Comparison of ENCODE assay signal across 8 mouse cellular contexts in genomic region chr11:119549371-119549811, GRCm38 (mm10). TPM values are rescaled to one million over a fixed set of nuclear protein-coding genes. Genes with fewer than 3 reads are reported as not detected.
DNase-seq lines count a peak whose midpoint lies in the region; ATAC-seq lines count a peak whose summit lies in the region.

No protein-coding gene starts in this region.

- under 1% methylated on average over 43 of the region's 43 CpGs for WGBS in kidney, embryonic 14.5 days
- under 1% methylated on average over 43 of the region's 43 CpGs for WGBS in forebrain, embryonic 10.5 days
- WGBS in liver, embryonic 12.5 days (ENCODE audit: insufficient replicate concordance) = 1% methylated on average over 43 of the region's 43 CpGs

- H3K27ac ChIP-seq in kidney, embryonic 14.5 days (ENCODE audit: low read depth, low read length) = no peak overlapping the region
- H3K27ac ChIP-seq in forebrain, embryonic 10.5 days = peak overlapping the region; percentile 25; the same call in 1 of the 2 replicates
- no peak overlapping the region for H3K27ac ChIP-seq in liver, embryonic 12.5 days

- peaks cover 69% of the 10 kb centered on the region for H3K27me3 ChIP-seq in kidney, embryonic 14.5 days (ENCODE audit: control insufficient read depth, insufficient read depth, low read length)
- peaks cover 100% of the 10 kb centered on the region for H3K27me3 ChIP-seq in forebrain, embryonic 10.5 days (ENCODE audit: poor library complexity, severe bottlenecking)
- H3K27me3 ChIP-seq in liver, embryonic 12.5 days (replicated peaks) = peaks cover 100% of the 10 kb centered on the region

- no peak for ATAC-seq in kidney, embryonic 14.5 days (ENCODE audit: low FRiP score, low TSS enrichment)
- no peak for ATAC-seq in liver, embryonic 12.5 days

- H3K4me2 ChIP-seq in kidney, embryonic 14.5 days (replicated peaks; ENCODE audit: low read depth, low read length) = peak overlapping the region; percentile 99
- peak overlapping the region; percentile 55 for H3K4me2 ChIP-seq in liver, embryonic 12.5 days

- H3K4me1 ChIP-seq in kidney, embryonic 14.5 days (ENCODE audit: control insufficient read depth, insufficient read depth, low read length) = peaks cover 40% of the 10 kb centered on the region
- peaks cover 67% of the 10 kb centered on the region for H3K4me1 ChIP-seq in forebrain, embryonic 10.5 days
- H3K4me1 ChIP-seq in liver, embryonic 12.5 days = peaks cover 36% of the 10 kb centered on the region

- H3K36me3 ChIP-seq in kidney, embryonic 14.5 days (ENCODE audit: control insufficient read depth, insufficient read depth, low read length) = no peaks in the 10 kb centered on the region
- H3K36me3 ChIP-seq in forebrain, embryonic 10.5 days (replicated peaks) = no peaks in the 10 kb centered on the region
- H3K36me3 ChIP-seq in liver, embryonic 12.5 days = no peaks in the 10 kb centered on the region

- peak overlapping the region; percentile 37 for H3K9ac ChIP-seq in kidney, embryonic 14.5 days (ENCODE audit: low read depth, low read length)
- no peak overlapping the region for H3K9ac ChIP-seq in liver, embryonic 12.5 days

- H3K4me3 ChIP-seq in kidney, embryonic 14.5 days (ENCODE audit: low read length) = peak overlapping the region; percentile 52
- peak overlapping the region; percentile 63 for H3K4me3 ChIP-seq in forebrain, embryonic 10.5 days
- H3K4me3 ChIP-seq in liver, embryonic 12.5 days = peak overlapping the region; percentile 28

- DNase-seq in kidney, adult 8-10 months = no peak
- DNase-seq in brain, adult 2 months (ENCODE audit: low read depth, low spot score) = peak; percentile 59
- no peak for DNase-seq in forebrain, embryonic 10.5 days (ENCODE audit: extremely low spot score, low spot score)
- DNase-seq in ovary, adult 18-20 months (ENCODE audit: low spot score) = no peak
- no peak for DNase-seq in embryo, embryonic 10 days (ENCODE audit: low spot score)
- DNase-seq in embryo, embryonic 10.5 days (ENCODE audit: low spot score) = no peak

- H3K9me3 ChIP-seq in kidney, embryonic 14.5 days (ENCODE audit: control insufficient read depth, low read length) = no peaks in the 10 kb centered on the region
- no peaks in the 10 kb centered on the region for H3K9me3 ChIP-seq in forebrain, embryonic 10.5 days
- no peaks in the 10 kb centered on the region for H3K9me3 ChIP-seq in liver, embryonic 12.5 days (replicated peaks)

RNA-seq across cellular contexts. Expression of gene Nptx1, which starts 1.8 kb away (rescaled TPM):
- 0.40 and 0.53 TPM in 2 replicates for polyA plus RNA-seq in kidney, embryonic 14.5 days (2014; fragmentation: Nextera tagmentation; extraction: Ambion mirVana)
- 1.4 and 1.7 TPM in 2 replicates for polyA plus RNA-seq in forebrain, embryonic 10.5 days (2016; fragmentation: Nextera tagmentation; extraction: Ambion mirVana)
- 0.04 and 0.06 TPM in 2 replicates for polyA plus RNA-seq in liver, embryonic 12.5 days (2016; fragmentation: Nextera tagmentation; extraction: Ambion mirVana)

RNA-seq across cellular contexts. Expression of gene Rptor, which starts 53.3 kb away (rescaled TPM):
- polyA plus RNA-seq in kidney, embryonic 14.5 days (2014; fragmentation: Nextera tagmentation; extraction: Ambion mirVana) = 11.8 and 15.7 TPM in 2 replicates
- polyA plus RNA-seq in forebrain, embryonic 10.5 days (2016; fragmentation: Nextera tagmentation; extraction: Ambion mirVana) = 12.8 and 13.0 TPM in 2 replicates
- 11.3 and 12.5 TPM in 2 replicates for polyA plus RNA-seq in liver, embryonic 12.5 days (2016; fragmentation: Nextera tagmentation; extraction: Ambion mirVana)

RNA-seq across cellular contexts. Expression of gene Endov, which starts 58.2 kb away (rescaled TPM):
- 14.6 and 18.4 TPM in 2 replicates for polyA plus RNA-seq in kidney, embryonic 14.5 days (2014; fragmentation: Nextera tagmentation; extraction: Ambion mirVana)
- polyA plus RNA-seq in forebrain, embryonic 10.5 days (2016; fragmentation: Nextera tagmentation; extraction: Ambion mirVana) = 24.0 and 24.5 TPM in 2 replicates
- polyA plus RNA-seq in liver, embryonic 12.5 days (2016; fragmentation: Nextera tagmentation; extraction: Ambion mirVana) = 7.9 and 10.5 TPM in 2 replicates
